ENCODE assay signal across 21 mouse cellular contexts in the genomic region with DNA sequence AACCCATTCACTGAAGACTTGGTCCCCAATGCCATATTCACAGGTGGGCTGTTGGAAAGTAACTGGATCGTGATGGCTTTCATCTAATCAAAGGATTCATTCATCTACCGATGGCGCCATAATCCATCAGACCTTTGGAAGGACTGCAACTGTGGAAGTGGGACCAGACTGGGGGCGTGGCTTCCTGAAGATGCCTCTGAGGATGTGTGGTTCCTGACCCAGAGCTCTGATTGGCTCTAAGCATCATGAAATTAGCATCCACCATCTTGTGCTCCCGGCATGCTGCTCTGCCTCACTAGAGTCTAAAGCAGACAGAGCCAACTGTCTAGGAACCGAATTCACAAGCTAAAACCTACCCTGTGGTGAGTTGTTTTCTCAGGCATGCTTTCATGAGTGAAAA.
"Had no signal": no experiment of that assay in that cellular context is flagged by ENCODE, and none has a peak within 500 bp of the region (broad histone marks: within the 10 kb centered on the region; RNA-seq: fewer than 3 reads in every experiment).

No protein-coding gene starts in this region.

- H3K4me3 ChIP-seq: heart, embryonic 13.5 days; heart, embryonic 15.5 days; hindbrain, embryonic 13.5 days; hindbrain, embryonic 15.5 days; kidney, embryonic 15.5 days; layer of hippocampus, adult 2 months; left cerebral cortex, adult 2 months; limb, embryonic 10.5 days; limb, embryonic 12.5 days; liver, embryonic 13.5 days had no signal

- H3K27me3 ChIP-seq: kidney, embryonic 15.5 days; limb, embryonic 12.5 days; liver, embryonic 13.5 days had no signal

- H3K4me1 ChIP-seq: heart, embryonic 13.5 days; heart, embryonic 15.5 days; hindbrain, embryonic 13.5 days; hindbrain, embryonic 15.5 days; kidney, embryonic 15.5 days; limb, embryonic 10.5 days; limb, embryonic 12.5 days; liver, embryonic 13.5 days had no signal

- DNase-seq: gastrocnemius, postnatal 14 days; gastrocnemius, postnatal 36 days; heart, adult 18-20 months; heart, postnatal 14 days; heart, postnatal 36 days; kidney, adult 11 months; kidney, postnatal 14 days; kidney, postnatal 4 days; liver; liver, embryonic 13.5 days had no signal

- H3K27ac ChIP-seq: heart, embryonic 13.5 days; heart, embryonic 15.5 days; hindbrain, embryonic 13.5 days; hindbrain, embryonic 15.5 days; hindbrain, postnatal 0 days; kidney, embryonic 15.5 days; kidney, postnatal 0 days; layer of hippocampus, adult 2 months; left cerebral cortex, adult 2 months; limb, embryonic 10.5 days; limb, embryonic 12.5 days; liver, embryonic 13.5 days had no signal

- H3K36me3 ChIP-seq: heart, embryonic 13.5 days; heart, embryonic 15.5 days; hindbrain, embryonic 13.5 days; hindbrain, embryonic 15.5 days; kidney, embryonic 15.5 days; limb, embryonic 10.5 days; limb, embryonic 12.5 days; liver, embryonic 13.5 days had no signal
